Mouse (Mus musculus) hindbrain, embryonic 11.5 days (tissue): ENCODE measurements around the gene Cit. TPM values are rescaled to one million over a fixed set of nuclear protein-coding genes. Genes with fewer than 3 reads are reported as not detected.

Experiments
- ATAC-seq: fragments of 200-750 bp; cut with Nextera tagmentation; 2 replicates; pipeline ENCODE4 v1.8.0; 2017; ENCODE audit warnings: mild to moderate bottlenecking, moderate TSS enrichment, moderate library complexity; ENCODE audit not compliant: low FRiP score
- DNase-seq: peaks from one replicate; pipeline ENCODE4 v3.0.0-alpha.2; 2015; ENCODE audit warnings: low spot score
- H3K27ac ChIP-seq: fragments of 300-500 bp; sonication (generic); 2 replicates; pipeline ENCODE4 v1.5.1; 2014; ENCODE audit warnings: mild to moderate bottlenecking, low read depth, low read length
- H3K27me3 ChIP-seq: fragments of 300-500 bp; sonication (generic); 2 replicates; pipeline ENCODE4 v1.6.1; 2014; ENCODE audit warnings: mild to moderate bottlenecking, low read length, moderate library complexity, mixed read lengths; ENCODE audit not compliant: control insufficient read depth, insufficient read depth
- H3K36me3 ChIP-seq: fragments of 300-500 bp; sonication (generic); 2 replicates; pipeline ENCODE4 v1.6.1; 2014; ENCODE audit warnings: mild to moderate bottlenecking, low read length, moderate library complexity, mixed read lengths; ENCODE audit not compliant: control insufficient read depth, insufficient read depth
- H3K4me1 ChIP-seq: fragments of 300-500 bp; sonication (generic); replicated peaks from 2 replicates; pipeline ENCODE4 v1.6.1; 2014; ENCODE audit warnings: low read length, mixed read lengths; ENCODE audit not compliant: control insufficient read depth, insufficient read depth
- H3K4me2 ChIP-seq: fragments of 300-500 bp; sonication (generic); replicated peaks from 2 replicates; pipeline ENCODE4 v1.6.1; 2014; ENCODE audit warnings: mild to moderate bottlenecking, low read depth, low read length
- H3K4me3 ChIP-seq: fragments of 300-500 bp; sonication (generic); 2 replicates; pipeline ENCODE4 v1.5.1; 2014; ENCODE audit warnings: low read depth, low read length
- H3K9ac ChIP-seq: fragments of 300-500 bp; sonication (generic); 2 replicates; pipeline ENCODE4 v1.6.1; 2014; ENCODE audit warnings: low read depth, low read length
- H3K9me3 ChIP-seq: fragments of 300-500 bp; sonication (generic); 2 replicates; pipeline ENCODE4 v1.6.1; 2016; ENCODE audit warnings: low read length; ENCODE audit not compliant: control insufficient read depth
- WGBS: fragments of 180-500 bp; shearing (Covaris S2); extraction: QIAGEN DNeasy Blood & Tissue Kit; methylation state at CpG from one replicate; pipeline ENCODE4 v1.1.7; 2014; 5-methylcytosine and 5-hydroxymethylcytosine counted together
- polyA plus RNA-seq: library from polyadenylated mRNA; unstranded; fragments of >200 nt; fragmentation: Nextera tagmentation; extraction: Ambion mirVana; gene quantifications from 2 replicates; pipeline ENCODE4 v1.2.1, GENCODE M21; 2014

The Cit gene
- polyA plus RNA-seq, 1 experiment from 2014 or later = 33.6 TPM

GRCm38 (mm10) chr5:115858652-115859051, 13.6 kb downstream of the Cit start:
- 72% methylated on average over 6 of the region's 6 CpGs for WGBS
- no peak overlapping the region for H3K9ac ChIP-seq
- DNase-seq = no peak
- no peaks in the 10 kb centered on the region for H3K9me3 ChIP-seq
- H3K4me2 ChIP-seq = no peak overlapping the region
- no peak for ATAC-seq
- no peak overlapping the region for H3K4me3 ChIP-seq
- H3K27me3 ChIP-seq = no peaks in the 10 kb centered on the region
- 0 out of 2 replicates have a peak, but pooled peaks cover 3% of the 10 kb centered on the region for H3K36me3 ChIP-seq
- H3K27ac ChIP-seq = no peak overlapping the region
- no peaks in the 10 kb centered on the region for H3K4me1 ChIP-seq

DNA sequence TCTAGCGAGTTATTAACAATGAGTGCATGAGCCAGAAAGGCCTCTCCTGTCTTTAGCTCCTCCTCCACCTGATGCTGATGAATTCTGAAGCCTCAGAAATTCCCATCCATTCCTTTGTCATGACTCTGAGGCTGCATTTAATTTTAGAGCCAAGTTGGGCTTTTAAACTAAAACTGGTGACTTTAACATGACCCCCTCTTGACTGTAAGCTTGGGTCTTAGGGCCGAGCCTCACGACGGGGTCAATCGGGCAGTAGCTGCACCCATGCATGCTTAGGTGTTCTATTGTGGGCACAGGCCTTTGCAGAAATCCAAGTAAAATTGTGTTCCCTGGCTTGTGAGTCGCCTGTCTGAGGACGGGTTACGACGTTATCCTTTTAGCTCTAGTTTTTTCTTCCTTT, 14.4 kb downstream of the Cit start:
- no peak overlapping the region for H3K9ac ChIP-seq
- no peak for ATAC-seq
- no peak overlapping the region for H3K4me3 ChIP-seq
- no peak for DNase-seq
- H3K27me3 ChIP-seq = no peaks in the 10 kb centered on the region
- no peaks in the 10 kb centered on the region for H3K9me3 ChIP-seq
- no peak overlapping the region for H3K27ac ChIP-seq
- 0 out of 2 replicates have a peak, but pooled peaks cover 3% of the 10 kb centered on the region for H3K36me3 ChIP-seq
- no peak overlapping the region for H3K4me2 ChIP-seq
- 94% methylated on average over 9 of the region's 9 CpGs for WGBS
- no peaks in the 10 kb centered on the region for H3K4me1 ChIP-seq

GRCm38 (mm10) chr5:115861991-115862390, 16.9 kb downstream of the Cit start:
- Histone ChIP-seq H3K27ac (no peak overlapping the region), H3K27me3 (no peaks in the 10 kb centered on the region), H3K9me3 (no peaks in the 10 kb centered on the region), H3K4me3 (no peak overlapping the region), H3K9ac (no peak overlapping the region), H3K36me3 (no peaks in the 10 kb centered on the region), H3K4me2 (no peak overlapping the region), H3K4me1 (no peaks in the 10 kb centered on the region)
- ATAC-seq = no peak
- no peak for DNase-seq
- 95% methylated on average over 10 of the region's 10 CpGs for WGBS

DNA sequence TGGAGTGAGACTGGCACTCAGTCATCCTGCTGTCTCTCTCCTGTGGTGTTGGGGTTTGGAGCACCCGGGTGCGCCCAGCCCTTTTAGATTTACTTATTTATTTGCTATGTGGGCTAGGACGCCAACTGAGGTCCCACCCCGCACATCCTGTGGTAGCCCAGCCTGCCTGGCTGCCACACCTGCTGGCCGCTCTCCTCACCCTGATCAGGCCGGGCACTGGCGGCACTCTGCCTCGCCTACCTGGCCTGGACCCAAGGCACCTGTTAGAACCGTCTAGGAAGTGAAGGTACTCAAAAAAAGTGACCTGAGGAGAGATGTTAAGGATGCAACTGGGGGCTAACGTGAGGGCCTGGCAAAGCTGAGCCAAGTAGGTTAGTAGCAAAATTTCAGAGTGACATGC, 17.4 kb downstream of the Cit start:
- Histone ChIP-seq H3K27ac (no peak overlapping the region), H3K4me1 (no peaks in the 10 kb centered on the region), H3K9ac (no peak overlapping the region), H3K9me3 (no peaks in the 10 kb centered on the region), H3K36me3 (no peaks in the 10 kb centered on the region), H3K4me2 (no peak overlapping the region), H3K27me3 (no peaks in the 10 kb centered on the region), H3K4me3 (no peak overlapping the region)
- DNase-seq (no peak), ATAC-seq (no peak)
- WGBS = 96% methylated on average over 10 of the region's 10 CpGs

- DNase-seq (no peak), ATAC-seq (no peak)
- no peak overlapping the region for H3K4me3 ChIP-seq
- WGBS = 75% methylated on average over 11 of the region's 11 CpGs
- no peaks in the 10 kb centered on the region for H3K36me3 ChIP-seq
- no peaks in the 10 kb centered on the region for H3K27me3 ChIP-seq
- no peaks in the 10 kb centered on the region for H3K9me3 ChIP-seq
- H3K4me2 ChIP-seq = no peak overlapping the region
- H3K27ac ChIP-seq = no peak overlapping the region
- H3K9ac ChIP-seq = no peak overlapping the region
- no peaks in the 10 kb centered on the region for H3K4me1 ChIP-seq
These were observed 21.2 kb downstream of the Cit start for GRCm38 (mm10) chr5:115866296-115866695.

- H3K36me3 ChIP-seq = no peaks in the 10 kb centered on the region
- peak; percentile 8 for DNase-seq
- 65% methylated on average over 12 of the region's 12 CpGs for WGBS
- ATAC-seq = no peak
- no peak overlapping the region for H3K27ac ChIP-seq
- no peak overlapping the region for H3K9ac ChIP-seq
- H3K4me3 ChIP-seq = no peak overlapping the region
- no peaks in the 10 kb centered on the region for H3K27me3 ChIP-seq
- no peaks in the 10 kb centered on the region for H3K9me3 ChIP-seq
- no peaks in the 10 kb centered on the region for H3K4me1 ChIP-seq
- no peak overlapping the region; the same call in 1 of the 2 replicates for H3K4me2 ChIP-seq
These were observed 23.5 kb downstream of the Cit start for GRCm38 (mm10) chr5:115868540-115868939.

DNA sequence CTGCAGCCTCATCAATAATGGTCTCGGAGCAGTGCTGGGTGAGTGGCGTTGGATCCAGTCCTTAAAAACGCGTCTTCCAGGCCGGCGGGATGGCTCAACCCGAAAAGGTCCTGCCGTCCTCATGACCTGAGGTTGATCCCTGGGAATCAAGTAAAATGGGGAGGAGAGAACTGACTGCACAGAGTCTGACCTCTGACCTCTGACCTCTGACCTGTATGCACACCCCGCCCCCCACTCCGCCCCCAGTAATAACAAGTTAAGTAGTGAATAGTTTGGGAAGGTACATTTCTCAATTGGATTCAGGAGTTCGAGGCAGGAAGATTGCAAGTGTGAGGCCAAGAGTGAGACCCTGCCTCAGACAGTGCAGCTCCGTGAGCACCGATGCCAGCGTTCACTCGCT, 24.1 kb downstream of the Cit start:
- Histone ChIP-seq H3K4me3 (no peak overlapping the region), H3K36me3 (no peaks in the 10 kb centered on the region), H3K9me3 (no peaks in the 10 kb centered on the region), H3K27me3 (no peaks in the 10 kb centered on the region), H3K4me2 (no peak overlapping the region), H3K4me1 (no peaks in the 10 kb centered on the region), H3K27ac (no peak overlapping the region), H3K9ac (no peak overlapping the region)
- ATAC-seq (no peak), DNase-seq (peak; percentile 5)
- WGBS = 70% methylated on average over 15 of the region's 15 CpGs

DNA sequence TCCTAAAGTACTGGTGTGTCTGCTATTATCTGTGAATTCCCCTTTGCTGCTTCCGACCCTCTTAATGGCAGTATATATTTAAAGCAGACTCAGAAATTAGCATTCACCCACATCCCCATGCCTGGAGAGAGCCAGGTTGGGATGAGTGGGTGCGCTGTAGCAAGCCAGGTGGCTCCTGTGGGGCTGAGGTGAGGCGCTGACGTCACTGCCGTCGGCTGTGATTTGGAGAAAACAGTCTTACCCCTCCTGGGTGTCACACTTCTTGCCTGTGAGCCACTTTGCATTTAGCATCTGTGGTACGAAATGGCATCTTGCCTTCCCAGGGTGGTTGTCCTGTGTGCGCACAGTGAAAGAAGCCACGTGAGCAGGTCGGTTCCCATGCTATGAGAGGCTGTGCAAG, 26.1 kb downstream of the Cit start:
- no peak overlapping the region for H3K9ac ChIP-seq
- WGBS = 96% methylated on average over 10 of the region's 10 CpGs
- no peak overlapping the region for H3K4me3 ChIP-seq
- H3K36me3 ChIP-seq = no peaks in the 10 kb centered on the region
- no peak overlapping the region for H3K27ac ChIP-seq
- DNase-seq (no peak), ATAC-seq (no peak)
- no peaks in the 10 kb centered on the region for H3K4me1 ChIP-seq
- no peak overlapping the region for H3K4me2 ChIP-seq
- no peaks in the 10 kb centered on the region for H3K27me3 ChIP-seq
- no peaks in the 10 kb centered on the region for H3K9me3 ChIP-seq

DNA sequence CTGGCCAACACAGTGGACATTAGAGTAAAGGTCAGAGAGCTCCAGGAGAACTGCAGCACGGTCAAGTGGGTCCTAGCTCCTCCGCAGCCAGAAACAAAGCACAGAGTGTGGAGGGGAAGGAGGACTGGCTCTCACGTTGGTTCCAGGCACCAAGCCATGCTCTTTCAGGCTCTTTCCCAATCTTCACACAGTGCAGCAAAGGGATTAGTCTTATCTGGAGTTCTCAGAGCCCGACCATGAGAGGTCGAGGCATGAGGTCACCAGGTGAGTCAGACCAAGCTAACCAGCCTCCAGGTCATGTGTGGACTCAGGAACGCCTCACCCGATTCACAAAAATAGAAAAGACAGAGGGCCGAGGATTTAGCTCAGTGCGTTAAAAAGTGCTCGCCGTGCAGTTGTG, 27.0 kb downstream of the Cit start:
- Histone ChIP-seq H3K9me3 (no peaks in the 10 kb centered on the region), H3K27me3 (no peaks in the 10 kb centered on the region), H3K4me1 (no peaks in the 10 kb centered on the region), H3K4me3 (no peak overlapping the region), H3K36me3 (no peaks in the 10 kb centered on the region), H3K27ac (no peak overlapping the region), H3K9ac (no peak overlapping the region), H3K4me2 (no peak overlapping the region)
- DNase-seq = no peak
- ATAC-seq = no peak
- 93% methylated on average over 11 of the region's 11 CpGs for WGBS
